27 mouse cellular contexts compared by ENCODE assay signal in genomic region chr2:59731831-59732230, GRCm38 (mm10).
"Had no signal": no experiment of that assay in that cellular context is flagged by ENCODE, and none has a peak within 500 bp of the region (broad histone marks: within the 10 kb centered on the region; RNA-seq: fewer than 3 reads in every experiment).

No protein-coding gene starts in this region.

- H3K36me3 ChIP-seq: embryonic facial prominence, embryonic 15.5 days; forebrain, embryonic 15.5 days had no signal

- H3K4me3 ChIP-seq: embryonic facial prominence, embryonic 10.5 days; embryonic facial prominence, embryonic 12.5 days; embryonic facial prominence, embryonic 13.5 days; embryonic facial prominence, embryonic 15.5 days; erythroblast, embryonic 14.5 days; forebrain, embryonic 10.5 days; forebrain, embryonic 12.5 days; forebrain, embryonic 13.5 days; forebrain, embryonic 15.5 days; gastrocnemius, adult 2 months; heart, adult 2 months had no signal

- H3K27me3 ChIP-seq: embryonic facial prominence, embryonic 12.5 days; embryonic facial prominence, embryonic 13.5 days; embryonic facial prominence, embryonic 15.5 days; forebrain, embryonic 12.5 days; forebrain, embryonic 13.5 days; forebrain, embryonic 15.5 days had no signal

- H3K4me2 ChIP-seq: embryonic facial prominence, embryonic 12.5 days; embryonic facial prominence, embryonic 13.5 days; embryonic facial prominence, embryonic 15.5 days; forebrain, embryonic 12.5 days; forebrain, embryonic 13.5 days; forebrain, embryonic 15.5 days had no signal

- H3K9me3 ChIP-seq: embryonic facial prominence, embryonic 10.5 days; embryonic facial prominence, embryonic 12.5 days; embryonic facial prominence, embryonic 13.5 days; embryonic facial prominence, embryonic 15.5 days; forebrain, embryonic 12.5 days; forebrain, embryonic 13.5 days; forebrain, embryonic 15.5 days had no signal

- ATAC-seq: forebrain, embryonic 13.5 days; forebrain, embryonic 14.5 days; forebrain, embryonic 15.5 days; forebrain, embryonic 16.5 days; forebrain, postnatal 0 days had no signal

- DNase-seq: cerebellum, adult 8-10 months; cerebellum, adult 9-10 months; cerebellum, adult 9-11 months; cerebellum, postnatal 10 days; cerebellum, postnatal 14 days; cerebellum, postnatal 25 days; cerebellum, postnatal 36 days; embryo, embryonic 11 days; forebrain, postnatal 0 days; gastrocnemius, adult 2 months; gastrocnemius, postnatal 10 days; gastrocnemius, postnatal 14 days; gastrocnemius, postnatal 25 days; gastrocnemius, postnatal 36 days; heart, adult 18-20 months; heart, adult 2 months had no signal

- H3K27ac ChIP-seq: embryonic facial prominence, embryonic 10.5 days; embryonic facial prominence, embryonic 12.5 days; embryonic facial prominence, embryonic 13.5 days; embryonic facial prominence, embryonic 15.5 days; forebrain, embryonic 10.5 days; forebrain, embryonic 12.5 days; forebrain, embryonic 13.5 days; forebrain, embryonic 15.5 days; gastrocnemius, adult 2 months; heart, adult 2 months had no signal

- H3K9ac ChIP-seq: embryonic facial prominence, embryonic 12.5 days; embryonic facial prominence, embryonic 13.5 days; embryonic facial prominence, embryonic 15.5 days; forebrain, embryonic 12.5 days; forebrain, embryonic 13.5 days; forebrain, embryonic 15.5 days; forebrain, postnatal 0 days had no signal
